Mouse (Mus musculus): ENCODE results near the gene Inip. TPM values are rescaled to one million over a fixed set of nuclear protein-coding genes. Genes with fewer than 3 reads are reported as not detected.

Inip gene
- total and polyA plus RNA-seq, 3 experiments, result 41.7 to 95.8 (median 67.9) TPM

- DNase-seq (ENCODE audit: low spot score) (no peak), ATAC-seq (ENCODE audit: extremely low read depth, insufficient number of reproducible peaks, low FRiP score, poor library complexity, severe bottlenecking) (no peak)
- H3K36me3 ChIP-seq (replicated peaks), result peaks cover 34% of the 10 kb centered on the region
- no peaks in the 10 kb centered on the region for H3K9me3 ChIP-seq (replicated peaks)
- TF ChIP-seq GATA2 (IDR thresholded peaks at IDR 0.05; ENCODE audit: borderline replicate concordance, low read depth, low read length), result no peak
- no peak for TF ChIP-seq GATA1 (IDR thresholded peaks at IDR 0.05; ENCODE audit: borderline replicate concordance, low read length)
- TF ChIP-seq CTCF (IDR thresholded peaks at IDR 0.05; ENCODE audit: low read depth, low read length), result no peak
- TF ChIP-seq TAL1 (conservative IDR thresholded peaks at IDR 0.05; ENCODE audit: low read depth, low read length), result no peak
- H3K4me1 ChIP-seq (ENCODE audit: insufficient read depth, low read depth, low read length), result peaks cover 35% of the 10 kb centered on the region
- no peak overlapping the region for H3K4me3 ChIP-seq (ENCODE audit: low read depth, low read length)
- no peaks in the 10 kb centered on the region for H3K27me3 ChIP-seq (ENCODE audit: insufficient read depth, low read length)
These were observed 47.8 kb downstream of the Inip start for GRCm38 (mm10) chr4:59753491-59754140.

- Histone ChIP-seq H3K9me3 (replicated peaks) (no peaks in the 10 kb centered on the region), H3K36me3 (replicated peaks) (peaks cover 31% of the 10 kb centered on the region), H3K27me3 (ENCODE audit: insufficient read depth, low read length) (no peaks in the 10 kb centered on the region), H3K4me3 (ENCODE audit: low read depth, low read length) (no peak overlapping the region), H3K4me1 (ENCODE audit: insufficient read depth, low read depth, low read length) (no peaks in the 10 kb centered on the region; the same call in 1 of the 2 replicates)
- TF ChIP-seq CTCF (IDR thresholded peaks at IDR 0.05; ENCODE audit: low read depth, low read length), result no peak
- no peak for TF ChIP-seq GATA2 (IDR thresholded peaks at IDR 0.05; ENCODE audit: borderline replicate concordance, low read depth, low read length)
- no peak for TF ChIP-seq POLR2AphosphoS5 (IDR thresholded peaks at IDR 0.05; ENCODE audit: insufficient replicate concordance, low read depth, low read length)
- no peak for TF ChIP-seq GATA1 (IDR thresholded peaks at IDR 0.05; ENCODE audit: borderline replicate concordance, low read length)
- no peak for TF ChIP-seq TAL1 (conservative IDR thresholded peaks at IDR 0.05; ENCODE audit: low read depth, low read length)
- DNase-seq (ENCODE audit: low spot score) (no peak), ATAC-seq (ENCODE audit: extremely low read depth, insufficient number of reproducible peaks, low FRiP score, poor library complexity, severe bottlenecking) (no peak)
These were observed 61.5 kb downstream of the Inip start for GRCm38 (mm10) chr4:59739882-59740281.

- TF ChIP-seq GATA1 (IDR thresholded peaks at IDR 0.05; ENCODE audit: borderline replicate concordance, low read length), result no peak
- TF ChIP-seq CTCF (IDR thresholded peaks at IDR 0.05; ENCODE audit: low read depth, low read length), result no peak
- no peak for TF ChIP-seq POLR2AphosphoS5 (IDR thresholded peaks at IDR 0.05; ENCODE audit: insufficient replicate concordance, low read depth, low read length)
- no peak for TF ChIP-seq GATA2 (IDR thresholded peaks at IDR 0.05; ENCODE audit: borderline replicate concordance, low read depth, low read length)
- no peak for TF ChIP-seq TAL1 (conservative IDR thresholded peaks at IDR 0.05; ENCODE audit: low read depth, low read length)
These were observed 62.1 kb downstream of the Inip start for GRCm38 (mm10) chr4:59739321-59739720.

GRCm38 (mm10) chr4:59731544-59731943 is 69.8 kb downstream of the Inip start:
- TF ChIP-seq TAL1 (conservative IDR thresholded peaks at IDR 0.05; ENCODE audit: low read depth, low read length) (peak; percentile 66), CTCF (IDR thresholded peaks at IDR 0.05; ENCODE audit: low read depth, low read length) (no peak), GATA2 (IDR thresholded peaks at IDR 0.05; ENCODE audit: borderline replicate concordance, low read depth, low read length) (peak; percentile 36; the same call in 1 of the 2 replicates)
- peaks cover 12% of the 10 kb centered on the region for H3K36me3 ChIP-seq (replicated peaks)
- peak; percentile 20 for DNase-seq (ENCODE audit: low spot score)
- no peak overlapping the region; the same call in 1 of the 2 replicates for H3K4me3 ChIP-seq (ENCODE audit: low read depth, low read length)
- H3K4me1 ChIP-seq (ENCODE audit: insufficient read depth, low read depth, low read length), result peaks cover 43% of the 10 kb centered on the region
- no peaks in the 10 kb centered on the region for H3K27me3 ChIP-seq (ENCODE audit: insufficient read depth, low read length)
- no peaks in the 10 kb centered on the region for H3K9me3 ChIP-seq (replicated peaks)
- peak; percentile 97 for ATAC-seq (ENCODE audit: extremely low read depth, insufficient number of reproducible peaks, low FRiP score, poor library complexity, severe bottlenecking)

More at GRCm38 (mm10) chr4:59739321-59739720, 62.1 kb downstream of the Inip start:
- DNase-seq (ENCODE audit: low spot score) (no peak), ATAC-seq (ENCODE audit: extremely low read depth, insufficient number of reproducible peaks, low FRiP score, poor library complexity, severe bottlenecking) (no peak)
- no peaks in the 10 kb centered on the region for H3K27me3 ChIP-seq (ENCODE audit: insufficient read depth, low read length)
- no peaks in the 10 kb centered on the region; the same call in 1 of the 2 replicates for H3K4me1 ChIP-seq (ENCODE audit: insufficient read depth, low read depth, low read length)
- H3K36me3 ChIP-seq (replicated peaks), result peaks cover 31% of the 10 kb centered on the region
- no peak overlapping the region for H3K4me3 ChIP-seq (ENCODE audit: low read depth, low read length)
- H3K9me3 ChIP-seq (replicated peaks), result no peaks in the 10 kb centered on the region

GRCm38 (mm10) chr4:59728839-59729238 is 72.5 kb downstream of the Inip start:
- Histone ChIP-seq H3K36me3 (replicated peaks) (peaks cover 7% of the 10 kb centered on the region), H3K9me3 (replicated peaks) (no peaks in the 10 kb centered on the region), H3K4me1 (ENCODE audit: insufficient read depth, low read depth, low read length) (peaks cover 63% of the 10 kb centered on the region), H3K4me3 (ENCODE audit: low read depth, low read length) (no peak overlapping the region), H3K27me3 (ENCODE audit: insufficient read depth, low read length) (no peaks in the 10 kb centered on the region)
- DNase-seq (ENCODE audit: low spot score) (no peak), ATAC-seq (ENCODE audit: extremely low read depth, insufficient number of reproducible peaks, low FRiP score, poor library complexity, severe bottlenecking) (no peak)
- TF ChIP-seq CTCF (IDR thresholded peaks at IDR 0.05; ENCODE audit: low read depth, low read length) (no peak), GATA2 (IDR thresholded peaks at IDR 0.05; ENCODE audit: borderline replicate concordance, low read depth, low read length) (no peak), TAL1 (conservative IDR thresholded peaks at IDR 0.05; ENCODE audit: low read depth, low read length) (no peak), POLR2AphosphoS5 (IDR thresholded peaks at IDR 0.05; ENCODE audit: insufficient replicate concordance, low read depth, low read length) (no peak), GATA1 (IDR thresholded peaks at IDR 0.05; ENCODE audit: borderline replicate concordance, low read length) (no peak)

GRCm38 (mm10) chr4:59727878-59728261 is 73.5 kb downstream of the Inip start:
- H3K4me1 ChIP-seq (ENCODE audit: insufficient read depth, low read depth, low read length), result peaks cover 65% of the 10 kb centered on the region
- peaks cover 7% of the 10 kb centered on the region for H3K36me3 ChIP-seq (replicated peaks)
- no peaks in the 10 kb centered on the region for H3K9me3 ChIP-seq (replicated peaks)
- TF ChIP-seq CTCF (IDR thresholded peaks at IDR 0.05; ENCODE audit: low read depth, low read length) (no peak), GATA1 (IDR thresholded peaks at IDR 0.05; ENCODE audit: borderline replicate concordance, low read length) (no peak), GATA2 (IDR thresholded peaks at IDR 0.05; ENCODE audit: borderline replicate concordance, low read depth, low read length) (no peak), POLR2AphosphoS5 (IDR thresholded peaks at IDR 0.05; ENCODE audit: insufficient replicate concordance, low read depth, low read length) (no peak), TAL1 (conservative IDR thresholded peaks at IDR 0.05; ENCODE audit: low read depth, low read length) (no peak)
- H3K4me3 ChIP-seq (ENCODE audit: low read depth, low read length), result no peak overlapping the region
- no peaks in the 10 kb centered on the region for H3K27me3 ChIP-seq (ENCODE audit: insufficient read depth, low read length)
- DNase-seq (ENCODE audit: low spot score), result no peak
- no peak for ATAC-seq (ENCODE audit: extremely low read depth, insufficient number of reproducible peaks, low FRiP score, poor library complexity, severe bottlenecking)

Data from G1E (cell line).